Mouse (Mus musculus): ENCODE measurements around the gene Slc24a5. TPM values are rescaled to one million over a fixed set of nuclear protein-coding genes. Genes with fewer than 3 reads are reported as not detected.

The Slc24a5 gene
- polyA plus RNA-seq, 1 experiment from 2014 or later = 1.9 TPM

DNA sequence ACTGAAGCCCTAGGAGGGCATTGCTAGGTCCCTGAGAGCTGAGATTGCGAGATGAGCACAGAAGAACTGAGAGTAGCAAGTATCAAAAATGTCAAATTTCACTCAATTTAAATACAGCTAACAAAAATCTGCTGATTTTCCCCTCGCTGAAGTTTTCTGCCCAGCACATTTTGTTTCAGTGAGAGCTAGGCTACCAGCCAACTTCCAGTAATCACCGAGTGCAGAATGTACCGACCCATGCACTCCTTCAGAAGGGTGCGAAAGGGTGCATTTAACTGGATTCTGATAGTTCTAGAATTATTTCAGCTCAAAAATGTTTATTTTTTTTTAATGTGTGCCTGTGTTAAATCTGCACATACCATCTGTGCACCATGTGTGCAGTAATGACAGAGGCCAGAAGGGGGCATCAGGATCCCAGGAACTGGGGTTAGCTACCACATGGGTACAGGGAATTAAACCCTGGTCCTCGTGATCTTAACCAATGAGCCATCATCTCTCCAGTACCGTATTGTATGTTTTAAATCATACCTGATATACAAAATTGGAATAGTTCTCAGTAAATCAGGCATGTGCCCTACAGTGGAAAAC is 12.5 kb upstream of the Slc24a5 start:
- 77% methylated on average over 7 of the region's 7 CpGs for WGBS
- H3K36me3 ChIP-seq (ENCODE audit: control insufficient read depth, insufficient read depth, low read length) = no peaks in the 10 kb centered on the region
- no peak overlapping the region for H3K4me2 ChIP-seq (ENCODE audit: low read depth, low read length)
- H3K4me1 ChIP-seq (ENCODE audit: control insufficient read depth, insufficient read depth, low read length) = no peaks in the 10 kb centered on the region
- no peak overlapping the region for H3K27ac ChIP-seq (ENCODE audit: low read length)
- ATAC-seq (ENCODE audit: insufficient read depth, low FRiP score) = no peak
- no peak overlapping the region for H3K9ac ChIP-seq (ENCODE audit: low read length)
- H3K4me3 ChIP-seq (replicated peaks; ENCODE audit: low read length) = no peak overlapping the region
- no peaks in the 10 kb centered on the region for H3K27me3 ChIP-seq (ENCODE audit: control insufficient read depth, insufficient read depth, low read length)
- no peaks in the 10 kb centered on the region for H3K9me3 ChIP-seq (replicated peaks; ENCODE audit: control insufficient read depth, low read length)

DNA sequence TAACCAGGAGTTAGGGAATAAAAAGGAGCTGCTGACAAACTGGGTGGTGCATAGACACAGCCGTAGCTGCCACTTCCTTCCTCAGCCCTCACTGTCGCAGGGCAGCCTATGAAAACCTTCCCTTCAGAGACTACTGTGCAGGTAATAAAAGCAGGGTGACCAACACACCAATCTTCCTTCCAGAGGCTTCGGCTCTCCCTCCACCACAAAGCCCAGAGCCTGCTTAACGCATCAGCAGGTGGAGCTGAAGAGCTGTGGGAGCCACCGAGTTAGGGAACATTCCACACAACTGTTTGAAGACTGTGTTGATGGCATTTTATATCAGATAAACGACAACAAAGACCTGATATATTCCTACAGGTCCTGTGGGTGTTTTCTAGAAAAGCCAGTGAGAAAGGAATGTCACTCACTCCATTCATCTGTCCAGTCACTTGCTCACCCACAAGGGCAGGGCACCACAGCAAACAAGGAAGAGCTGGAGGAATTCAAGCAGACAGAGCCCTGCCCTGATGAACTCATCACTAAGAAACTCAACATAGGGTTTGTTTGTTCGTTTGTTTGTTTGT is 10.6 kb upstream of the Slc24a5 start:
- H3K4me2 ChIP-seq (ENCODE audit: low read depth, low read length) = no peak overlapping the region
- H3K9ac ChIP-seq (ENCODE audit: low read length) = no peak overlapping the region
- no peak overlapping the region for H3K27ac ChIP-seq (ENCODE audit: low read length)
- no peak for ATAC-seq (ENCODE audit: insufficient read depth, low FRiP score)
- H3K36me3 ChIP-seq (ENCODE audit: control insufficient read depth, insufficient read depth, low read length) = no peaks in the 10 kb centered on the region
- no peaks in the 10 kb centered on the region for H3K27me3 ChIP-seq (ENCODE audit: control insufficient read depth, insufficient read depth, low read length)
- no peak overlapping the region for H3K4me3 ChIP-seq (replicated peaks; ENCODE audit: low read length)
- H3K9me3 ChIP-seq (replicated peaks; ENCODE audit: control insufficient read depth, low read length) = no peaks in the 10 kb centered on the region
- no peaks in the 10 kb centered on the region for H3K4me1 ChIP-seq (ENCODE audit: control insufficient read depth, insufficient read depth, low read length)
- 32% methylated on average over 7 of the region's 7 CpGs for WGBS

GRCm38 (mm10) chr2:125061451-125061850 is 6.5 kb upstream of the Slc24a5 start:
- no peak for ATAC-seq (ENCODE audit: insufficient read depth, low FRiP score)
- Histone ChIP-seq H3K9ac (ENCODE audit: low read length) (no peak overlapping the region), H3K4me3 (replicated peaks; ENCODE audit: low read length) (no peak overlapping the region), H3K27me3 (ENCODE audit: control insufficient read depth, insufficient read depth, low read length) (no peaks in the 10 kb centered on the region), H3K4me2 (ENCODE audit: low read depth, low read length) (no peak overlapping the region), H3K4me1 (ENCODE audit: control insufficient read depth, insufficient read depth, low read length) (no peaks in the 10 kb centered on the region), H3K27ac (ENCODE audit: low read length) (no peak overlapping the region), H3K9me3 (replicated peaks; ENCODE audit: control insufficient read depth, low read length) (no peaks in the 10 kb centered on the region), H3K36me3 (ENCODE audit: control insufficient read depth, insufficient read depth, low read length) (no peaks in the 10 kb centered on the region)
- 87% methylated on average over 7 of the region's 7 CpGs for WGBS

DNA sequence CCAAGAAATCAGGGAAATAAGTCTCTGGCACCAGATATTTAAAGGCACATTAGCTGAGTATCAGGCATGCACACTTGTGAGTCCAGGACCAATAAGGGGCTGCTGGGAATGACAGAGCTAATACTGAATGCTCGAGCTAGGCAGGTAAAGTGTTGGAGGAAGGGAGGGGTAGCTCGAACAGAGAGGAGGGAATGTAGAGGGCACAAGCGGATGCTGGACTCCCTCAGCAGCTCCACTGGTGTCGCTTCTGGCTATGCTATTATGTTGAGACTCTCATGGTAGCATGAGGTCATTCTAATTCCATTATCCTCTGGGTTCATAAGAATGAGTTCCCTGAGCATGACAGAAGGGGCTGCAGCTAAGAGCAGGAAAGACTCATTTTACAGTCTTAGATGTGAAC is 5.0 kb upstream of the Slc24a5 start:
- Histone ChIP-seq H3K4me3 (replicated peaks; ENCODE audit: low read length) (no peak overlapping the region), H3K9me3 (replicated peaks; ENCODE audit: control insufficient read depth, low read length) (no peaks in the 10 kb centered on the region), H3K4me2 (ENCODE audit: low read depth, low read length) (no peak overlapping the region), H3K4me1 (ENCODE audit: control insufficient read depth, insufficient read depth, low read length) (peaks cover 2% of the 10 kb centered on the region; the same call in 1 of the 2 replicates), H3K27me3 (ENCODE audit: control insufficient read depth, insufficient read depth, low read length) (no peaks in the 10 kb centered on the region), H3K27ac (ENCODE audit: low read length) (no peak overlapping the region), H3K36me3 (ENCODE audit: control insufficient read depth, insufficient read depth, low read length) (no peaks in the 10 kb centered on the region), H3K9ac (ENCODE audit: low read length) (no peak overlapping the region)
- no peak for ATAC-seq (ENCODE audit: insufficient read depth, low FRiP score)
- 51% methylated on average over 4 of the region's 4 CpGs for WGBS

DNA sequence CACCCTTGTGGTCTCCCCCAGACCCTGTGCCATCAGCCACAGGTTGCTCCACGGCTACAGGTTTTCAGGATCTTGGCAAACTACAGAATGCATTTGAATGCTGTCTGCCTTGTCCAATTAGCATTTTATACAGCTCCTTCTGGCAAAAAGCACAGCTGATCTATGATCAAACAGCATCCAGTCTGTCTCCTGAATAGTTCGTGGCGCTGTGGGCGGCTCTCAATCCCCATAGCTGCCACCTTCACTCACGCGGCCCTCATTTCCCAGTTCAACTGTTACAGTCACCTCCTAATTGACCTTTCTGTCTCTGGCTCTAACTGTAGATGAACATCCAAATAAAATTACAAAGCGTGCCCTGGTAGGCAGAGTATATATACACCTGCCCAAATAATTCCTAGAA is 551 bp upstream of the Slc24a5 start:
- no peaks in the 10 kb centered on the region for H3K27me3 ChIP-seq (ENCODE audit: control insufficient read depth, insufficient read depth, low read length)
- no peak overlapping the region for H3K4me3 ChIP-seq (replicated peaks; ENCODE audit: low read length)
- no peaks in the 10 kb centered on the region for H3K9me3 ChIP-seq (replicated peaks; ENCODE audit: control insufficient read depth, low read length)
- no peaks in the 10 kb centered on the region for H3K36me3 ChIP-seq (ENCODE audit: control insufficient read depth, insufficient read depth, low read length)
- no peak overlapping the region for H3K4me2 ChIP-seq (ENCODE audit: low read depth, low read length)
- no peak for ATAC-seq (ENCODE audit: insufficient read depth, low FRiP score)
- WGBS = 85% methylated on average over 7 of the region's 7 CpGs
- H3K27ac ChIP-seq (ENCODE audit: low read length) = no peak overlapping the region
- H3K9ac ChIP-seq (ENCODE audit: low read length) = no peak overlapping the region
- H3K4me1 ChIP-seq (ENCODE audit: control insufficient read depth, insufficient read depth, low read length) = peaks cover 5% of the 10 kb centered on the region; the same call in 1 of the 2 replicates

DNA sequence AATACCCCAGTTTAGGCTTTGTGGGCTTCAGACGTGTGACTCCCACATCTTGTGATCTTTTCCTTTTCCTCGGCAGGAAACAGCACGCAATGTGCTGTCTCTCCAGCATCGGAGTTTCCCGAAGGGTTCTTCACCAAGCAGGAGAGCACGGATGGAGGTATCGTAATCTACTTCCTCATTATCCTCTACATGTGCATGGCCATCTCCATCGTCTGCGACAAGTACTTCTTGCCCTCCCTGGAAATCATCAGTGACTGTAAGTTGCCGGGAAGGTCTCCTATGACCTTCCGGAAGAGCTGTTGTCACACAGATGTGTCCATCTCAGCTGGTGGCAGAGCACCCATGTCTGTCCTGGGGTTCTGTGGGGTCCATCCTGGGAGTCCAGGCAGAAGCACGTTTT is 772 bp downstream of the Slc24a5 start:
- H3K4me1 ChIP-seq (ENCODE audit: control insufficient read depth, insufficient read depth, low read length) = peaks cover 5% of the 10 kb centered on the region; the same call in 1 of the 2 replicates

GRCm38 (mm10) chr2:125073056-125073780 is 5.3 kb downstream of the Slc24a5 start:
- 83% methylated on average over 3 of the region's 3 CpGs for WGBS
- no peak for ATAC-seq (ENCODE audit: insufficient read depth, low FRiP score)
- Histone ChIP-seq H3K4me3 (replicated peaks; ENCODE audit: low read length) (no peak overlapping the region), H3K4me2 (ENCODE audit: low read depth, low read length) (no peak overlapping the region), H3K27ac (ENCODE audit: low read length) (no peak overlapping the region), H3K9me3 (replicated peaks; ENCODE audit: control insufficient read depth, low read length) (no peaks in the 10 kb centered on the region), H3K4me1 (ENCODE audit: control insufficient read depth, insufficient read depth, low read length) (0 out of 2 replicates have a peak, but pooled peaks cover under 1% of the 10 kb centered on the region), H3K9ac (ENCODE audit: low read length) (no peak overlapping the region), H3K27me3 (ENCODE audit: control insufficient read depth, insufficient read depth, low read length) (no peaks in the 10 kb centered on the region), H3K36me3 (ENCODE audit: control insufficient read depth, insufficient read depth, low read length) (no peaks in the 10 kb centered on the region)

More for the DNA sequence above, 772 bp downstream of the Slc24a5 start:
- H3K9ac ChIP-seq (ENCODE audit: low read length) = no peak overlapping the region
- no peaks in the 10 kb centered on the region for H3K36me3 ChIP-seq (ENCODE audit: control insufficient read depth, insufficient read depth, low read length)
- no peaks in the 10 kb centered on the region for H3K27me3 ChIP-seq (ENCODE audit: control insufficient read depth, insufficient read depth, low read length)
- H3K27ac ChIP-seq (ENCODE audit: low read length) = no peak overlapping the region
- 90% methylated on average over 12 of the region's 12 CpGs for WGBS
- H3K4me2 ChIP-seq (ENCODE audit: low read depth, low read length) = no peak overlapping the region
- H3K4me3 ChIP-seq (replicated peaks; ENCODE audit: low read length) = no peak overlapping the region
- H3K9me3 ChIP-seq (replicated peaks; ENCODE audit: control insufficient read depth, low read length) = no peaks in the 10 kb centered on the region
- no peak for ATAC-seq (ENCODE audit: insufficient read depth, low FRiP score)

- no peaks in the 10 kb centered on the region for H3K4me1 ChIP-seq (ENCODE audit: control insufficient read depth, insufficient read depth, low read length)
- 27% methylated on average over 1 of the region's 1 CpGs for WGBS
- no peaks in the 10 kb centered on the region for H3K9me3 ChIP-seq (replicated peaks; ENCODE audit: control insufficient read depth, low read length)
- H3K36me3 ChIP-seq (ENCODE audit: control insufficient read depth, insufficient read depth, low read length) = 0 out of 2 replicates have a peak, but pooled peaks cover 2% of the 10 kb centered on the region
- H3K27me3 ChIP-seq (ENCODE audit: control insufficient read depth, insufficient read depth, low read length) = no peaks in the 10 kb centered on the region
- H3K27ac ChIP-seq (ENCODE audit: low read length) = no peak overlapping the region
- H3K4me2 ChIP-seq (ENCODE audit: low read depth, low read length) = no peak overlapping the region
- H3K4me3 ChIP-seq (replicated peaks; ENCODE audit: low read length) = no peak overlapping the region
- H3K9ac ChIP-seq (ENCODE audit: low read length) = no peak overlapping the region
- no peak for ATAC-seq (ENCODE audit: insufficient read depth, low FRiP score)
Measured at GRCm38 (mm10) chr2:125083879-125084278, 16.0 kb downstream of the Slc24a5 start.

DNA sequence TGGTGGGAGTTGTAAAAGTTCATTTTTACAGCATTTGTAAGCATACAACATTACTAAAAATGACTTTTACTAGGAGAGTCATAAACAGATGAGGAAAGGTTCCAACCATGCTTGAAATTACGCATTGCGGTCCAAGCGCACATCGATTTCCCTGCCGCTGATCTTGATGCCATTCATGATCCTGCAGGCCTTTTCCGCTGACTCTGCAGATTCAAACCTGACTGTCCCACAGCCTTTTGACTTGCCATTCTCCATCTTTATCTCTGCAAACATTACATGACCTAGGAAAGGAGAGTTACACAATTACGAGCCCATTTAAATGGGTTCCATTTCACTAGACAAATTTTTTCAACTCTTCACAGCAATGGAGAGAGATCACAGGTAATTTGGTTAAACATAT is 20.8 kb downstream of the Slc24a5 start:
- Histone ChIP-seq H3K9me3 (replicated peaks; ENCODE audit: control insufficient read depth, low read length) (no peaks in the 10 kb centered on the region), H3K4me1 (ENCODE audit: control insufficient read depth, insufficient read depth, low read length) (no peaks in the 10 kb centered on the region), H3K4me3 (replicated peaks; ENCODE audit: low read length) (no peak overlapping the region), H3K27me3 (ENCODE audit: control insufficient read depth, insufficient read depth, low read length) (no peaks in the 10 kb centered on the region), H3K9ac (ENCODE audit: low read length) (no peak overlapping the region), H3K4me2 (ENCODE audit: low read depth, low read length) (no peak overlapping the region), H3K36me3 (ENCODE audit: control insufficient read depth, insufficient read depth, low read length) (0 out of 2 replicates have a peak, but pooled peaks cover 2% of the 10 kb centered on the region), H3K27ac (ENCODE audit: low read length) (no peak overlapping the region)
- ATAC-seq (ENCODE audit: insufficient read depth, low FRiP score) = no peak
- 93% methylated on average over 7 of the region's 7 CpGs for WGBS
